Mouse (Mus musculus): ENCODE data around the gene Cox8a.

DNA sequence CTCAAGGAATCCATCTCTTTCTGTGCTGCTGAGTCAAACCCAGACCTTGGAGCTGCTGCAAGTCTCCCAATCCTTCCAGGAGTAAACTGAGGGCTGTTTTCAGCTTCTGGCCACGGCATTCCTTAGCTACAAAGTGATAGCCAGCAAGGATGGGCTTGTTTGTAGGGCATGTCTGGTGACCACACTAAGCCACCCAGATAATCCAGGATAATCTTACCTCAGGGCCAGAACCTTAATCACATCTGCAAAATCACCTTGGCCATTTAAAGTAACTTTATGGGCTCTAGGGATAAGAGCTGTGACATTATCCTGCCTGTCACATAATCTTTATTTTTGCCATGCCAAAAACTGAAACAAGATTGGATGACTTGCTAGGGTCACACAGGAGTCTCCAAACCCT lies 5.2 kb downstream of the Cox8a start:
- TF ChIP-seq CTCF (IDR thresholded peaks at IDR 0.05; ENCODE audit: low read depth, low read length), result no peak
- no peak for TF ChIP-seq GATA1 (IDR thresholded peaks at IDR 0.05; ENCODE audit: borderline replicate concordance, low read length)
- TF ChIP-seq TAL1 (conservative IDR thresholded peaks at IDR 0.05; ENCODE audit: low read depth, low read length), result no peak
- TF ChIP-seq GATA2 (IDR thresholded peaks at IDR 0.05; ENCODE audit: borderline replicate concordance, low read depth, low read length), result no peak
- TF ChIP-seq POLR2AphosphoS5 (IDR thresholded peaks at IDR 0.05; ENCODE audit: insufficient replicate concordance, low read depth, low read length), result no peak

All from G1E (cell line).